Mouse (Mus musculus) lung, adult 2 months (tissue): Measurements from ENCODE around the gene Prom2.

Experiments
- CTCF ChIP-seq: fragments of 200-500 bp; IDR thresholded peaks from 2 replicates; pipeline ENCODE4 v1.5.1; 2011; ENCODE audit warnings: mild to moderate bottlenecking, low read length, control low read depth; ENCODE audit not compliant: insufficient read depth
- POLR2A ChIP-seq: fragments of 200-500 bp; IDR thresholded peaks from 2 replicates; pipeline ENCODE4 v1.6.1; 2011; ENCODE audit warnings: low read depth, mild to moderate bottlenecking, control low read depth, low read length, borderline replicate concordance; ENCODE audit errors: extremely low read depth

DNA sequence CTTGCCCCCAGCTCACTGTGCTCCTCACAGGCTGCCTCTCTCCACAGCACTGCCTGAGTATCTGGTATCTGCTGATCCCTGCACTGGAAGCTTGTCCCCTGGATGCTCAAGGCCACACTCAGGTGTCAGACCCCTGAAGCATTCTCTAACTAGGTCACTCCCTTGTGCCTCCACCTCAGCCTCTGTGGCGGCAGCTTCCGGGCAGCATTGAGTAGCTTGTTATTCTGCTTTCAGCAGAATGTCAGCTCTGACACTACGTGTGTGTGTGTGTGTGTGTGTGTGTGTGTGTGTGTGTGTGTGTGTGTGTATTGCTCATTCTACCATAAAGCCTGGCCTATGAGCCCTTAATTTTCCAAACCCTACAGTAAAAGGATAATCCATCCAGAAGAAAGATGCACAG lies 28.0 kb downstream of the Prom2 start:
- no peak for TF ChIP-seq CTCF
- no peak for TF ChIP-seq POLR2A
